ENCODE assay signal across 12 mouse cellular contexts in genomic region chr4:42952563-42952962, GRCm38 (mm10). TPM values are rescaled to one million over a fixed set of nuclear protein-coding genes. Genes with fewer than 3 reads are reported as not detected.
DNase-seq lines count a peak whose midpoint lies in the region; ATAC-seq and TF ChIP-seq lines count a peak whose summit lies in the region.
"Had no signal": no experiment of that assay in that cellular context is flagged by ENCODE, and none has a peak within 500 bp of the region (broad histone marks: within the 10 kb centered on the region; RNA-seq: fewer than 3 reads in every experiment).

No protein-coding gene starts in this region.

- peak overlapping the region; percentile 99 for H3K9ac ChIP-seq in forebrain, postnatal 0 days
- H3K9ac ChIP-seq in heart, postnatal 0 days (replicated peaks; ENCODE audit: low read depth, low read length), result peak overlapping the region; percentile 96; the same call in 1 of the 2 replicates
- peak overlapping the region; percentile 100 for H3K9ac ChIP-seq in midbrain, postnatal 0 days (replicated peaks; ENCODE audit: low read length, poor library complexity, severe bottlenecking)

- peak overlapping the region; percentile 81; the same call in 1 of the 2 replicates for H3K4me3 ChIP-seq in forebrain, postnatal 0 days (ENCODE audit: low read depth, low read length)
- H3K4me3 ChIP-seq in heart, postnatal 0 days (ENCODE audit: low read depth, low read length), result no peak overlapping the region
- peak overlapping the region; percentile 77 for H3K4me3 ChIP-seq in midbrain, postnatal 0 days (ENCODE audit: low read depth, low read length)

- DNase-seq in cerebellum, adult 11-12 months, result peak; percentile 51
- no peak for DNase-seq in cerebellum, postnatal 4 days (ENCODE audit: low spot score in 2 of 2)
- no peak for DNase-seq in forebrain, postnatal 0 days
- DNase-seq in heart, postnatal 0 days (ENCODE audit: low spot score), result no peak
- no peak for DNase-seq in midbrain, postnatal 0 days (ENCODE audit: low spot score)
- DNase-seq in frontal cortex, postnatal 14 days (ENCODE audit: low spot score in 2 of 2), result no peak
- DNase-seq in left cerebral cortex, adult 9 months (ENCODE audit: low spot score in 2 of 2), result no peak
- DNase-seq in right cerebral cortex, postnatal 4 days, result no peak
- DNase-seq: layer of hippocampus, postnatal 36 days; lung, adult 2 months; thymus, postnatal 14 days had no signal

- H3K4me1 ChIP-seq in forebrain, postnatal 0 days (ENCODE audit: insufficient read depth), result peaks cover 24% of the 10 kb centered on the region
- H3K4me1 ChIP-seq in heart, postnatal 0 days (ENCODE audit: control insufficient read depth, insufficient read depth), result peaks cover 30% of the 10 kb centered on the region
- H3K4me1 ChIP-seq in midbrain, postnatal 0 days (ENCODE audit: insufficient read depth, low read length), result peaks cover 37% of the 10 kb centered on the region

- H3K36me3 ChIP-seq in forebrain, postnatal 0 days (ENCODE audit: insufficient read depth), result peaks cover 33% of the 10 kb centered on the region
- H3K36me3 ChIP-seq in heart, postnatal 0 days (replicated peaks; ENCODE audit: control insufficient read depth, insufficient read depth, low read length), result peaks cover 26% of the 10 kb centered on the region
- H3K36me3 ChIP-seq in midbrain, postnatal 0 days (ENCODE audit: insufficient read depth, low read length), result peaks cover 18% of the 10 kb centered on the region

- TF ChIP-seq CTCF in forebrain, postnatal 0 days (IDR thresholded peaks at IDR 0.05; ENCODE audit: low read depth), result no peak
- no peak for TF ChIP-seq CTCF in heart, postnatal 0 days (IDR thresholded peaks at IDR 0.05; ENCODE audit: low read depth)
- no peak for TF ChIP-seq CTCF in midbrain, postnatal 0 days (IDR thresholded peaks at IDR 0.05)

- WGBS in forebrain, postnatal 0 days, result 82% methylated on average over 7 of the region's 7 CpGs
- 75% methylated on average over 7 of the region's 7 CpGs for WGBS in heart, postnatal 0 days
- 79% methylated on average over 7 of the region's 7 CpGs for WGBS in midbrain, postnatal 0 days

- no peaks in the 10 kb centered on the region for H3K27me3 ChIP-seq in forebrain, postnatal 0 days (ENCODE audit: insufficient read depth, low read length)
- no peaks in the 10 kb centered on the region for H3K27me3 ChIP-seq in heart, postnatal 0 days (ENCODE audit: control insufficient read depth, insufficient read depth, low read length)
- H3K27me3 ChIP-seq in midbrain, postnatal 0 days (ENCODE audit: insufficient read depth, low read length), result no peaks in the 10 kb centered on the region

- H3K27ac ChIP-seq in forebrain, postnatal 0 days (ENCODE audit: low read depth, low read length), result no peak overlapping the region
- H3K27ac ChIP-seq in heart, postnatal 0 days (ENCODE audit: low read depth), result peak overlapping the region; percentile 100
- peak overlapping the region; percentile 97; the same call in 1 of the 2 replicates for H3K27ac ChIP-seq in midbrain, postnatal 0 days (ENCODE audit: low read depth, low read length)

- H3K9me3 ChIP-seq in forebrain, postnatal 0 days (ENCODE audit: low read length), result no peaks in the 10 kb centered on the region
- no peaks in the 10 kb centered on the region for H3K9me3 ChIP-seq in heart, postnatal 0 days (replicated peaks; ENCODE audit: control insufficient read depth, low read length)
- no peaks in the 10 kb centered on the region for H3K9me3 ChIP-seq in midbrain, postnatal 0 days (ENCODE audit: low read length)

- no peak for TF ChIP-seq EP300 in heart, postnatal 0 days (IDR thresholded peaks at IDR 0.05; ENCODE audit: low read depth)

- no peak for ATAC-seq in forebrain, postnatal 0 days
- ATAC-seq in heart, postnatal 0 days (ENCODE audit: insufficient read depth, low read depth), result no peak
- no peak for ATAC-seq in midbrain, postnatal 0 days (ENCODE audit: low FRiP score)

- H3K4me2 ChIP-seq in forebrain, postnatal 0 days (ENCODE audit: low read depth), result peak overlapping the region; percentile 96
- no peak overlapping the region; the same call in 1 of the 2 replicates for H3K4me2 ChIP-seq in heart, postnatal 0 days (ENCODE audit: low read depth, low read length)
- H3K4me2 ChIP-seq in midbrain, postnatal 0 days (ENCODE audit: low read depth, low read length, poor library complexity, severe bottlenecking), result peak overlapping the region; percentile 86

RNA-seq across cellular contexts. Expression of gene Dnajb5, which starts 2.9 kb away (rescaled TPM):
- total RNA-seq in forebrain, postnatal 0 days (2014; rRNA removed), result 81.0 and 106 TPM in 2 replicates
- polyA plus RNA-seq in forebrain, postnatal 0 days (2015; fragmentation: Nextera tagmentation; extraction: Ambion mirVana), result 46.8 and 50.7 TPM in 2 replicates
- 41.8 and 59.1 TPM in 2 replicates for total RNA-seq in heart, postnatal 0 days (2014; rRNA removed; ENCODE audit: low replicate concordance)
- 12.5 and 18.2 TPM in 2 replicates for polyA plus RNA-seq in heart, postnatal 0 days (2015; fragmentation: Nextera tagmentation; extraction: Ambion mirVana)
- 75.6 and 109 TPM in 2 replicates for total RNA-seq in midbrain, postnatal 0 days (2014; rRNA removed)
- 37.9 and 41.4 TPM in 2 replicates for polyA plus RNA-seq in midbrain, postnatal 0 days (2015; fragmentation: Nextera tagmentation; extraction: Ambion mirVana)

RNA-seq across cellular contexts. Expression of gene 1700022I11Rik, which starts 16.8 kb away (rescaled TPM):
- total RNA-seq in forebrain, postnatal 0 days (2014; rRNA removed), result not detected in 2 replicates
- polyA plus RNA-seq in forebrain, postnatal 0 days (2015; fragmentation: Nextera tagmentation; extraction: Ambion mirVana), result 0.23 and 0.63 TPM in 2 replicates
- not detected in 2 replicates for total RNA-seq in heart, postnatal 0 days (2014; rRNA removed; ENCODE audit: low replicate concordance)
- polyA plus RNA-seq in heart, postnatal 0 days (2015; fragmentation: Nextera tagmentation; extraction: Ambion mirVana), result 0.19 and 0.41 TPM in 2 replicates
- total RNA-seq in midbrain, postnatal 0 days (2014; rRNA removed), result not detected in 2 replicates
- 0.19 and 0.48 TPM in 2 replicates for polyA plus RNA-seq in midbrain, postnatal 0 days (2015; fragmentation: Nextera tagmentation; extraction: Ambion mirVana)
- total RNA-seq: gastrocnemius, postnatal 4 days; layer of hippocampus, postnatal 36 days had no signal
- polyA plus RNA-seq: lung, adult 2 months had no signal

RNA-seq across cellular contexts. Expression of gene Phf24, which starts 36.1 kb away (rescaled TPM):
- 77.2 and 82.7 TPM in 2 replicates for total RNA-seq in forebrain, postnatal 0 days (2014; rRNA removed)
- 38.2 and 42.3 TPM in 2 replicates for polyA plus RNA-seq in forebrain, postnatal 0 days (2015; fragmentation: Nextera tagmentation; extraction: Ambion mirVana)
- total RNA-seq in heart, postnatal 0 days (2014; rRNA removed; ENCODE audit: low replicate concordance), result 4.1 and 13.2 TPM in 2 replicates
- polyA plus RNA-seq in heart, postnatal 0 days (2015; fragmentation: Nextera tagmentation; extraction: Ambion mirVana), result 5.0 and 5.3 TPM in 2 replicates
- total RNA-seq in midbrain, postnatal 0 days (2014; rRNA removed), result 130 and 148 TPM in 2 replicates
- polyA plus RNA-seq in midbrain, postnatal 0 days (2015; fragmentation: Nextera tagmentation; extraction: Ambion mirVana), result 44.4 and 45.0 TPM in 2 replicates

RNA-seq across cellular contexts. Expression of gene Vcp, which starts 47.7 kb away (rescaled TPM):
- total RNA-seq in forebrain, postnatal 0 days (2014; rRNA removed), result 221 and 255 TPM in 2 replicates
- polyA plus RNA-seq in forebrain, postnatal 0 days (2015; fragmentation: Nextera tagmentation; extraction: Ambion mirVana), result 357 and 443 TPM in 2 replicates
- 166 and 201 TPM in 2 replicates for total RNA-seq in heart, postnatal 0 days (2014; rRNA removed; ENCODE audit: low replicate concordance)
- 398 and 438 TPM in 2 replicates for polyA plus RNA-seq in heart, postnatal 0 days (2015; fragmentation: Nextera tagmentation; extraction: Ambion mirVana)
- total RNA-seq in midbrain, postnatal 0 days (2014; rRNA removed), result 192 and 242 TPM in 2 replicates
- polyA plus RNA-seq in midbrain, postnatal 0 days (2015; fragmentation: Nextera tagmentation; extraction: Ambion mirVana), result 448 and 464 TPM in 2 replicates

RNA-seq across cellular contexts. Expression of gene Fancg, which starts 57.7 kb away (rescaled TPM):
- 12.8 and 21.8 TPM in 2 replicates for total RNA-seq in forebrain, postnatal 0 days (2014; rRNA removed)
- polyA plus RNA-seq in forebrain, postnatal 0 days (2015; fragmentation: Nextera tagmentation; extraction: Ambion mirVana), result 10.9 and 12.4 TPM in 2 replicates
- total RNA-seq in heart, postnatal 0 days (2014; rRNA removed; ENCODE audit: low replicate concordance), result 4.5 and 4.9 TPM in 2 replicates
- polyA plus RNA-seq in heart, postnatal 0 days (2015; fragmentation: Nextera tagmentation; extraction: Ambion mirVana), result 4.6 and 4.9 TPM in 2 replicates
- 15.0 and 18.2 TPM in 2 replicates for total RNA-seq in midbrain, postnatal 0 days (2014; rRNA removed)
- 14.2 and 14.3 TPM in 2 replicates for polyA plus RNA-seq in midbrain, postnatal 0 days (2015; fragmentation: Nextera tagmentation; extraction: Ambion mirVana)
